Mouse (Mus musculus): ENCODE data around the gene Bdnf.

GRCm38 (mm10) chr2:109697151-109697550, 22.7 kb downstream of the Bdnf start:
- TF ChIP-seq GATA1 (IDR thresholded peaks at IDR 0.05; ENCODE audit: low read length) (no peak), TAL1 (IDR thresholded peaks at IDR 0.05; ENCODE audit: low read length) (no peak)
